Mouse (Mus musculus) lung, postnatal 0 days (tissue): Measurements from ENCODE around the gene Glt1d1.

Experiments used
- CTCF ChIP-seq: IDR thresholded peaks from 2 replicates; pipeline ENCODE4 v1.5.1; 2016; ENCODE audit warnings: antibody characterized with exemption, mild to moderate bottlenecking
- EP300 ChIP-seq: IDR thresholded peaks from 2 replicates; pipeline ENCODE4 v1.6.1; 2016; ENCODE audit warnings: antibody characterized with exemption, mild to moderate bottlenecking, control low read depth

DNA sequence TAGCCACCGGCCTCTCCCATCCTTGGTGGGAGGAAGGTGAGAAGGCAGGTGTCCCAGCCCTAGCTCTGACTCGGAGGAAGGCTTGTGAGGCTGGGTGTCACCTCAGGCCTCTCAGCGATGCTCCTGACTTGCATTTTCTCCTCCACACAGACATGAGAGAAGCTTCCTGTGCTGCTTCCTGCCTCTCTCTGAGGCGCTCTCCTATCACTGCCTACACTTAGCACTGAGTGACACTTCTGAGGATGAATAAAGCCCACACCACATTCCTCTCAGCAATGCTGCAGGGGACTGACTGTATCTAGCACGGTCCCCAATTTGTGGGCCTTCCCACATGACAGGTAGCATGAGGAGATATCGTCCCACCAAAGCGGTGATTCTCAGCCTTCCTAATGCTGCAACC lies 35.2 kb upstream of the Glt1d1 start:
- TF ChIP-seq CTCF, result no peak
- TF ChIP-seq EP300, result no peak
